Mouse (Mus musculus) adrenal gland, postnatal 10 days (tissue): Measurements from ENCODE around the gene Ccdc105. TPM values are rescaled to one million over a fixed set of nuclear protein-coding genes. Genes with fewer than 3 reads are reported as not detected.

Experiments used
- DNase-seq: peaks from one replicate; pipeline ENCODE4 v3.0.0; 2021; ENCODE audit warnings: mixed read lengths
- total RNA-seq, 2 experiments: library from RNA; stranded (reverse); gene quantifications; 2 replicates each; pipeline ENCODE4 v1.2.3; 2021

Ccdc105 gene
- total RNA-seq, 2 experiments from 2014 or later = not detected

DNA sequence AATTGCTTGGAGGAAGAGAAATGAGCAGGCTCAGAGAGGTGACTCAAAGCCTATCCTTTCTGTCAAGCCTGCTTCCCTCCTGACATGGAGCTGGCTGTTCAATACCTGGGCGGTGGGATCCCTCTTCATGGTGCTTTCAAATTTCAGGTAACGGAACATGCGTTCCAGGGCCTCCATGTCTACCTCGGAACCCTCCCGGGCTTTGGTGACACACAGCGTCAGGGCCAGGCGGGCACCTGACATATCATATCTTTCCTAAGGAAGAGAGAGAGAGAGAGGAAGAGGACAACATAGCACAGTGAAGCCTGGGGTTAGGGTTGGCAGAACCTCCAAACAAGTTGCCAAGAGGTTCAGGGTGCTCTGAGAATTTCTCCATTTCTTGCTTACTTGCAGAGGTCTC is 37.7 kb downstream of the Ccdc105 start:
- DNase-seq = no peak

DNA sequence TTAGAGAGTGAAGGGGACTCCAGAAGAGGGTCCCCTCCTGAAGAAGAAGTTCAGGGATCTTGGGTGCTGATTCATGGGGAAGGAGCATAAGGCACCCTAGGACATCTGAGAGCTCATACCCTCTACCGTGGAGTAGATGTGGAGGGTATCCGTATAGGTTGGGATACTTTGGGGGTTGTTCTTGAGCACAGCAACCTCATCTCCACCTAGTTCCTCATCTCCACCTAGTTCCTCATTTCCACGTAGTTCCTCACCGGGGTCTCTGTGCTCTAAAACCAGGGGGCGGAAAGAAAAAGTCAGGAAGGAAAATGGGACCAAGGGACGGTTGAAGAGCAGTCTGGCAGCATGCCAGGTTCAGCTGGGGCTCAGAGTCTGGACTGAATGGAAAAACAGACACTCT is 38.7 kb downstream of the Ccdc105 start:
- DNase-seq = no peak

DNA sequence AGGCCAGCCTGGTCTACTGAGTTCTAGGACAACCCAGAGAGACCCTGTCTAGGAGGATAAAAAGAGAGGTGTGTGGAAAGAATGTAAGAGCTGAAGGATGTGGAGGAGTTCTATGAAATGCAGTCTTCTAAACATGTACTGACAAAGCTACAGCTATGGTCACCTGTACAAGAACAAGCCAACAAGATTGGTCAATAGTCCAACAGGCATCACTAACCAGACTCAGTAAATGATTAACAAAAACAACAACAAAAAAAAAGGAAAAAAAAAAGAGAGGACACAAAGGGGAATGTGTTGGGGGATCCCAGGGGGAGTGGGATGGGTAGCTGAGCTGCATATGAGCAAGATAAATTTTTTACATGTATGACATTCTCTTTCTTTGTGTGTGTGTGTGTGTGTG is 42.2 kb downstream of the Ccdc105 start:
- DNase-seq = no peak

GRCm38 (mm10) chr10:78700881-78701280 is 52.0 kb downstream of the Ccdc105 start:
- no peak for DNase-seq

Other genes with a start within 250 kb of the Ccdc105 start
- not detected for gene Olfr1358, start 235.6 kb downstream of the Ccdc105 start, total RNA-seq
- gene Ilvbl, start 178.7 kb downstream of the Ccdc105 start, total RNA-seq = 10 to 100 TPM; 54.0 to 55.1 TPM
- gene Syde1, start 161.1 kb downstream of the Ccdc105 start, total RNA-seq = 10 to 100 TPM; 27.3 to 29.2 TPM
- not detected for gene Olfr1357, start 135.0 kb downstream of the Ccdc105 start, total RNA-seq
- gene Casp14, start 34.8 kb downstream of the Ccdc105 start, total RNA-seq = not detected
- under 1 TPM; 0.33 to 0.39 TPM for gene Slc1a6, start 27.4 kb upstream of the Ccdc105 start, total RNA-seq
- gene Olfr1356, start 99.1 kb upstream of the Ccdc105 start, total RNA-seq = not detected
- gene Olfr1355, start 122.5 kb upstream of the Ccdc105 start, total RNA-seq = not detected
- not detected for gene Olfr1354, start 160.1 kb upstream of the Ccdc105 start, total RNA-seq
- gene Olfr8, start 197.6 kb upstream of the Ccdc105 start, total RNA-seq = not detected
- not detected for gene Olfr1353, start 210.2 kb upstream of the Ccdc105 start, total RNA-seq
- gene Olfr1352, start 228.0 kb upstream of the Ccdc105 start, total RNA-seq = not detected